Mouse (Mus musculus) heart, postnatal 0 days (tissue): ENCODE measurements at regions not wholly inside any gene's neighbourhood (a gene's known extent, or its start where the extent isn't known, plus 50 kb on each side); places are given as distances from the start of the nearest gene placed in this dataset.

Experiments used
- ATAC-seq: fragments of 200-750 bp; cut with Nextera tagmentation; 2 replicates; pipeline ENCODE4 v1.8.0; 2017; ENCODE audit warnings: low read depth, moderate number of reproducible peaks, moderate library complexity; ENCODE audit not compliant: insufficient read depth
- DNase-seq: peaks from one replicate; pipeline ENCODE4 v3.0.0-alpha.2; 2016; ENCODE audit warnings: low spot score
- H3K27ac ChIP-seq: fragments of 300-500 bp; sonication (generic); 2 replicates; pipeline ENCODE4 v1.5.1; 2014; ENCODE audit warnings: low read depth, mild to moderate bottlenecking
- H3K27me3 ChIP-seq: fragments of 300-500 bp; sonication (generic); 2 replicates; pipeline ENCODE4 v1.6.1; 2014; ENCODE audit warnings: low read length, mixed read lengths; ENCODE audit not compliant: control insufficient read depth, insufficient read depth
- H3K36me3 ChIP-seq: fragments of 300-500 bp; sonication (generic); replicated peaks from 2 replicates; pipeline ENCODE4 v1.6.1; 2014; ENCODE audit warnings: low read length, mixed read lengths; ENCODE audit not compliant: control insufficient read depth, insufficient read depth
- H3K4me1 ChIP-seq: fragments of 300-500 bp; sonication (generic); 2 replicates; pipeline ENCODE4 v1.6.1; 2014; ENCODE audit warnings: antibody characterized with exemption; ENCODE audit not compliant: control insufficient read depth, insufficient read depth
- H3K4me2 ChIP-seq: fragments of 300-500 bp; sonication (generic); 2 replicates; pipeline ENCODE4 v1.6.1; 2014; ENCODE audit warnings: low read depth, mild to moderate bottlenecking, low read length, moderate library complexity
- H3K4me3 ChIP-seq: fragments of 300-500 bp; sonication (generic); 2 replicates; pipeline ENCODE4 v1.5.1; 2014; ENCODE audit warnings: low read depth, low read length
- H3K9ac ChIP-seq: fragments of 300-500 bp; sonication (generic); replicated peaks from 2 replicates; pipeline ENCODE4 v1.6.1; 2014; ENCODE audit warnings: low read depth, low read length, mixed read lengths
- H3K9me3 ChIP-seq: fragments of 300-500 bp; sonication (generic); replicated peaks from 2 replicates; pipeline ENCODE4 v1.6.1; 2016; ENCODE audit warnings: low read length; ENCODE audit not compliant: control insufficient read depth
- CTCF ChIP-seq: IDR thresholded peaks from 2 replicates; pipeline ENCODE4 v1.5.1; 2016; ENCODE audit warnings: antibody characterized with exemption, control low read depth, low read depth
- EP300 ChIP-seq: IDR thresholded peaks from 2 replicates; pipeline ENCODE4 v1.6.1; 2016; ENCODE audit warnings: antibody characterized with exemption, low read depth
- WGBS: fragments of 180-500 bp; shearing (Covaris S2); extraction: QIAGEN DNeasy Blood & Tissue Kit; methylation state at CpG from one replicate; pipeline ENCODE4 v1.1.7; 2014; 5-methylcytosine and 5-hydroxymethylcytosine counted together

DNA sequence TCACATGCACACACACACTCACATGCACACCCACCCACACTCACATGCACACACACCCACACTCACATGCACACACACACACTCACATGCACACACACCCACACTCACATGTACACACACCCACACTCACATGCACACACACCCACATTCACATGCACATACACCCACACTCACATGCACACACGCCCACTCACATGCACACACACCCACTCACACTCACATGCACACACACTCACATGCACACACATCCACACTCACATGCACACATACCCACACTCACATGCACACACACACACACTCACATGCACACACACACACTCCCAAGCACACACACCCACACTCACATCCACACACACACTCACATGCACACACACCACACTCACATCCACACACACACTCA is 74.0 kb upstream of the Mki67 start:
- peaks cover 12% of the 10 kb centered on the region; the same call in 1 of the 2 replicates for H3K4me1 ChIP-seq
- H3K4me3 ChIP-seq = no peak overlapping the region
- no peak overlapping the region for H3K27ac ChIP-seq
- H3K9ac ChIP-seq = no peak overlapping the region
- ATAC-seq (no peak), DNase-seq (no peak)
- no peaks in the 10 kb centered on the region for H3K27me3 ChIP-seq
- no peak overlapping the region for H3K4me2 ChIP-seq
- no peaks in the 10 kb centered on the region for H3K36me3 ChIP-seq
- 65% methylated on average over 1 of the region's 1 CpGs for WGBS
- TF ChIP-seq EP300 (no peak), CTCF (no peak)
- no peaks in the 10 kb centered on the region for H3K9me3 ChIP-seq

DNA sequence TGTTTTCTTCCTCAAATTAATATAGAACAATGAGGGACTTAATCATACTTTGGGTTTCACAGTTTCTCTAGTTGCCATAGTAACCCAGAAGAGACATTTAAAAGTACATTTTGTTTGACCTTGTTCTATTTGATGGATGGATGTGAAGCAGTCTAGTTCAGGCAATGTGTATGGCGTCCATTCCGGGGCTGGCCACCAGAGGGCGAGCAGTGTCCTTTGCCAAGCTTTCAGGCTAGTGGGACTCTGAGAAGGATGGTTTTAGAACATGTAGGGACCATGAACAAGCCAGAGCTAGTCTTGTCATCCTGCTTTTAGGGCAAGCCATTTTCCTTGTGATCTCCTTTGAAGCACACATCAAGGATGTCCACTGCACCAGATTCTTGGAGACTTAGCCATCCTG is 74.8 kb upstream of the Mki67 start:
- 3% methylated on average over 3 of the region's 3 CpGs for WGBS
- no peaks in the 10 kb centered on the region for H3K9me3 ChIP-seq

DNA sequence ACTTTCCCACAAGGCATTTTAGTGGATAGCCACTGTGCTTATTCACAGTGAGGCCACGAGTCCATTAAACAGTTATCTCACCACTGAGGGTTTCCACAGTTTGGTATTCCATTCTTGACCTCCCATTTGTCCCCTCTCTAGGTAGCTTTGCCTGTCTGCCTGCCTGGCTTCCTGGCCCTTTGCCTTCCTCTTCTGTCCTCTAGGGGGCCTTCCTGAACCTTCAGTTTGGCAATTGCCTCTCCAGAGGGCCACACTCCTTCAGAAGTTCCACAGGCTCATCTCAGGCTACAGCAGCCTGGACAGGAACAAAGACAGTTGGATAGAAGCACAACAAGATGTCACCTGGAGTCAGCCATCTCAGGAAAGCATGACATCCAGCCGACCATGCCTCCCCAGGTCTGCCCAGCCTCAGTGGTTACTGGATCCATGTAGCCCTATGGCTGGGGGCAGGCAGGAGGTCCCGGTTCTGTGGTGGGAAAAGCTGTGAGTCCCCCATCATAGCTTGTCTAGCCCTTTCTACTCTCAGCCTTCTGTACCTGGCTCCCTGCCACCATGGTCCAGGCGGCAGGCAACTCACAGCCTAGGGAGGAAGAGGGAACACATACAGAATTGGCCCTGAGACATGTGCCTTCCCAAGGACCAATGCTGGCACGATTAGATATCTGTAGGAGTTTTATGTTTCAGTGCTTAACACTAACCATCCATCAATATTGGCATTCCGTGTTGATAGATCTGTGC is 76.0 kb upstream of the Mki67 start:
- no peak overlapping the region for H3K4me3 ChIP-seq
- H3K9me3 ChIP-seq = no peaks in the 10 kb centered on the region
- H3K36me3 ChIP-seq = no peaks in the 10 kb centered on the region
- no peak overlapping the region for H3K27ac ChIP-seq
- peaks cover 12% of the 10 kb centered on the region; the same call in 1 of the 2 replicates for H3K4me1 ChIP-seq
- TF ChIP-seq EP300 = no peak
- TF ChIP-seq CTCF = no peak
- H3K4me2 ChIP-seq = no peak overlapping the region
- no peak for ATAC-seq
- H3K27me3 ChIP-seq = no peaks in the 10 kb centered on the region
- WGBS = 59% methylated on average over 6 of the region's 6 CpGs
- H3K9ac ChIP-seq = no peak overlapping the region
- no peak for DNase-seq

More for the DNA sequence above, 74.8 kb upstream of the Mki67 start:
- DNase-seq (peak; percentile 49), ATAC-seq (no peak)
- Histone ChIP-seq H3K36me3 (no peaks in the 10 kb centered on the region), H3K27me3 (no peaks in the 10 kb centered on the region), H3K4me1 (peaks cover 12% of the 10 kb centered on the region; the same call in 1 of the 2 replicates), H3K4me2 (no peak overlapping the region), H3K4me3 (no peak overlapping the region), H3K27ac (no peak overlapping the region), H3K9ac (no peak overlapping the region)
- TF ChIP-seq EP300 (no peak), CTCF (peak; percentile 93)

DNA sequence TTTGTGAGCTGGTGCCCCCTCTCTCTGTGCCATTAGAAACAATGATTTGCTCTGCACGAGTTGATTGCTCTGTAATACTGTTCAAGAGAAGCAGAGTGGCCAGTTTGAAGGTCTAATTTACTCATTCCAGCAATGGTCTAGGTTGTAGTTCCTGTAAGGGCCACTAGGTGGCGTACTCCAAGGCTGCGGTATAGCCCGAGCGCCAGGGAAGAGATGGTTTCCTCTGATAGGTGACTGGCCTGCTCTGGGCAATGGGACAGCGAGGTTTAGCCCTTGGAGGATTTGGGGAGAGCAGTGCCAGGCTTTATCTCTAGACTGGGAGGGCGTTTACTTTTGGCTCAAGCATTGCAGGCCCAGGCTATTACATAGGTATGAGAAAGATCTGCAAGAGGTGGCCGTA is 76.8 kb upstream of the Mki67 start:
- WGBS = 40% methylated on average over 8 of the region's 8 CpGs
- ATAC-seq (no peak), DNase-seq (no peak)
- Histone ChIP-seq H3K4me1 (peaks cover 12% of the 10 kb centered on the region; the same call in 1 of the 2 replicates), H3K4me2 (no peak overlapping the region), H3K36me3 (no peaks in the 10 kb centered on the region), H3K9ac (no peak overlapping the region), H3K27ac (no peak overlapping the region), H3K27me3 (no peaks in the 10 kb centered on the region), H3K9me3 (no peaks in the 10 kb centered on the region), H3K4me3 (no peak overlapping the region)
- TF ChIP-seq CTCF (peak; percentile 54), EP300 (no peak)

DNA sequence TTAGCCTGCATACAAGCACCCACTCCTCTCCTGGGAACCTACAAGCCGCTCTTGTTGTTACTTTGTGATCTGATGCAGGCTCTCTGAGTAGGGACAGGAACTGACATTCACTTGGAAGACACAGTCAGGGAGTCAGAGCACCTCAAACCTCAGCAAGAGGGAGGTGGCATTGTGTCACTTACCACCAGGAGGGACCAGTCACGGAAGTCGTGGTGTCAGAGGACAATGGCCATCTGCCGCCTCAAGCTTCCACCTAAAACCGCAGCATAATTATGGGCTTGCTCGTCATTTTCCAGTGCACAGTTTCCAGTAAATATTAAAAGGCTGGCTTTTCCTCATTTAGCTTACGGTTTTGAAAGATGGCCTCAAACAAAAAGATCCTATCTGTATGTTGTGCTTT is 78.1 kb upstream of the Mki67 start:
- 52% methylated on average over 7 of the region's 7 CpGs for WGBS
- peaks cover 12% of the 10 kb centered on the region; the same call in 1 of the 2 replicates for H3K4me1 ChIP-seq
- DNase-seq (no peak), ATAC-seq (peak; percentile 25; the same call in 1 of the 2 replicates)
- H3K9ac ChIP-seq = no peak overlapping the region
- H3K9me3 ChIP-seq = no peaks in the 10 kb centered on the region
- TF ChIP-seq CTCF (no peak), EP300 (no peak)
- peak overlapping the region; percentile 24 for H3K27ac ChIP-seq
- H3K4me3 ChIP-seq = no peak overlapping the region
- no peaks in the 10 kb centered on the region for H3K27me3 ChIP-seq
- H3K4me2 ChIP-seq = no peak overlapping the region
- no peaks in the 10 kb centered on the region for H3K36me3 ChIP-seq

DNA sequence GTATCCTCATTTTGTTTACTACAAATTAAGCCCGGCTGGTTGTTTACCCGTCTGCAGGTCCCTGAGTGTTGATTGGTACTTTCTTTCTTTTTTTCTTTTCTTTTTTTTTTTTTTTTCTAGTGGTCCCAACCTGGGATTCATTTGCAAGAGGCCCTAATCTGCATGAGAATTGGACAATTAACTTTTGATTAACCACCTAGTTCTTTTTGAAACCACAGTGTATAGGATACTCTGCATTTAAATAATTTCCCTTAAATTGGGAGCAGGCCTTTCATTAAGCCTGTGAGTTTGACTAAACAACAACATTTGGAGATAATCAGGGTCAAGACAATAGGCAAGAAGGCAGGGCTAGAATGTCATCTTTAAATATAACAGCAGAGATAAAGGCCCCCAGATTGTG is 78.5 kb upstream of the Mki67 start:
- Histone ChIP-seq H3K4me2 (no peak overlapping the region), H3K36me3 (no peaks in the 10 kb centered on the region), H3K4me1 (peaks cover 12% of the 10 kb centered on the region; the same call in 1 of the 2 replicates), H3K9ac (no peak overlapping the region), H3K27me3 (no peaks in the 10 kb centered on the region), H3K9me3 (no peaks in the 10 kb centered on the region), H3K27ac (no peak overlapping the region), H3K4me3 (no peak overlapping the region)
- WGBS = 75% methylated on average over 2 of the region's 2 CpGs
- TF ChIP-seq CTCF (no peak), EP300 (no peak)
- no peak for DNase-seq
- no peak for ATAC-seq
